Mouse (Mus musculus): ENCODE measurements around the gene Pfkfb3. TPM values are rescaled to one million over a fixed set of nuclear protein-coding genes. Genes with fewer than 3 reads are reported as not detected.

Pfkfb3 gene
- polyA plus RNA-seq, 1 experiment from 2014 or later: 16.6 TPM

DNA sequence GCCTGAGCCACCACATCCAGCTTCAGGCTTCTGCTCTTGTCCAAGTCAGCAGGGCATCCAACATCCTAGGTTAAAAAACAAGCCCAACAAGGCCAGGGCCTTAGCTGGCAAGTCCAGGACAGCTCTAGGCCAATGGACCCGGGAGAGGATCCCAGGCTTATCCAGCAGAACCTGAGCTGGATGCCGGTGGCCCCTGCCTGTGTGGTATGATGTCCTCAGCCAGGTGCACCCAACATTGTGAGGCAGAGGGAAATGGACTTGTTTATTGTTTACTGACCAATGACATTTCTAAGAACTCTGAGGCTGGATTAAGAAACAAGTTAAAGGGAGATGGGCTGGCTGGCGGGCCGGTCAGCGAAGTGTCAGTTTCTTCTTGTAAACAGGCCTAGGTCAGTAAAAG is 27.8 kb downstream of the Pfkfb3 start:
- Histone ChIP-seq H3K27me3 (no peaks in the 10 kb centered on the region), H3K4me3 (replicated peaks) (no peak overlapping the region), H3K4me2 (replicated peaks) (no peak overlapping the region), H3K4me1 (peaks cover 5% of the 10 kb centered on the region; the same call in 1 of the 2 replicates), H3K9ac (no peak overlapping the region), H3K27ac (replicated peaks) (no peak overlapping the region), H3K9me3 (replicated peaks) (no peaks in the 10 kb centered on the region), H3K36me3 (no peaks in the 10 kb centered on the region)
- no peak for ATAC-seq (ENCODE audit: insufficient number of reproducible peaks, low FRiP score, low TSS enrichment, low read depth)
- 82% methylated on average over 5 of the region's 5 CpGs for WGBS

DNA sequence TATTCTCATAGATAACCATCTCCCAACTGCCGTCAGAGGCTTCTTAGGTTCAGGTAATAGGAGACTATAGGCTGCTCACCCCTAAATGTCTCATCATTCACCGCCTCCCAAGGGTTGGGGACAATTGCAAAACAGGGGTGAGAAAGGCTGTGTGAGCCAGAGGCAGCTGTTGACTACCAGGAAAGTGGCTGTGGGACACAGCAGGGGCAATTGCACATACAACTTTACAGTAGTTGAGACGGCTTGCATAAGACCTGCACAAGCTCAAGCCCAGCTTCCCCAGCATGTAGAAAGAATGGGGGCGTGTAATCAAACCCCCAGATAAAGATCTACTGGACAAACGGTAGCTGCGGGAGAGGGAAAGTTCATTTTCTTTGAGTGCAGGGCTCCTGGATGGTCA is 29.1 kb downstream of the Pfkfb3 start:
- Histone ChIP-seq H3K27me3 (no peaks in the 10 kb centered on the region), H3K9me3 (replicated peaks) (no peaks in the 10 kb centered on the region), H3K27ac (replicated peaks) (no peak overlapping the region), H3K4me2 (replicated peaks) (no peak overlapping the region), H3K36me3 (no peaks in the 10 kb centered on the region), H3K9ac (no peak overlapping the region), H3K4me1 (no peaks in the 10 kb centered on the region), H3K4me3 (replicated peaks) (no peak overlapping the region)
- 72% methylated on average over 6 of the region's 6 CpGs for WGBS
- ATAC-seq (ENCODE audit: insufficient number of reproducible peaks, low FRiP score, low TSS enrichment, low read depth): no peak

DNA sequence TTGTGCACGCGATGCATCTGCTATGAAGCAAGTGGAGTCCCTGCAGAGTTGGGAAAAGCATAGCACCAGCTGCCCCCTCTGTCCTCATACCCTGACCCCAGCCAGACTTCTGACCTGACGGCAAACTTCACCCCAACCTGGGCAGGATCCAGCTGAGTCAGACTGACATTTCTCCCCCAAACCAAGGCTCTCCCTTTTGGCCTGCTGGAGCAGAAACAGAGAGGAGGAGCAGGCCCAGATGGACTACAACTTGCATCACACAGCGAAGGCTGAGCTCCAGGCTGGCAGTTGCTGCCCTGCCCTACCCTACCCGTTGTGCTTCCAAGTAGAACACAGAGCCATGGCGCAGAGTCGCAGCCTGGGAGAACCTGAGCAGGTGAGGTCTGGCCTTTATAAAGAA is 32.1 kb downstream of the Pfkfb3 start:
- no peak overlapping the region for H3K4me3 ChIP-seq (replicated peaks)
- no peaks in the 10 kb centered on the region for H3K36me3 ChIP-seq
- H3K9me3 ChIP-seq (replicated peaks): no peaks in the 10 kb centered on the region

DNA sequence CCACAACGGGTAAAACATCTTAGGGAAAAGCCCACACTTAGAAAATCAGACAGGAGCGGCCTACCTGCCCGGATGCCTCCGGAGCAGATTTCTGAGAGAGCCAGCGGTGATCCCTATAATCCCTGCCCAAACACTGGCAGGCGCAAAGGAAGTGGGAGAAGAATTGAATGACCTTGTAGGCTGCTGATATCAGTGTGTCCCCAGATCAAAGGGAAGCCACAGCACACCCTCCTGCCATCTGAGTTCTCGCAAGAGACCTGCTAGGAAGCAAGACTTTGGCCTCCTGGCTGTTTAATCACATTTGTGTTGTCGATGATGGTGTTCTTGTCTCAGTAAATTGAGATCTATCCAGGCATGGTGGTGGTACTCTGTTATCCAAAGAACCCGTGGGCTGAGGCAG is 33.1 kb downstream of the Pfkfb3 start:
- Histone ChIP-seq H3K9ac (no peak overlapping the region), H3K4me1 (no peaks in the 10 kb centered on the region), H3K4me3 (replicated peaks) (no peak overlapping the region), H3K27me3 (no peaks in the 10 kb centered on the region), H3K36me3 (no peaks in the 10 kb centered on the region), H3K9me3 (replicated peaks) (no peaks in the 10 kb centered on the region), H3K27ac (replicated peaks) (no peak overlapping the region), H3K4me2 (replicated peaks) (no peak overlapping the region)
- no peak for ATAC-seq (ENCODE audit: insufficient number of reproducible peaks, low FRiP score, low TSS enrichment, low read depth)
- WGBS: 82% methylated on average over 9 of the region's 9 CpGs

More for the DNA sequence above, 32.1 kb downstream of the Pfkfb3 start:
- H3K4me2 ChIP-seq (replicated peaks): no peak overlapping the region
- H3K9ac ChIP-seq: no peak overlapping the region
- no peaks in the 10 kb centered on the region for H3K4me1 ChIP-seq
- WGBS: 88% methylated on average over 7 of the region's 7 CpGs
- H3K27me3 ChIP-seq: no peaks in the 10 kb centered on the region
- no peak overlapping the region for H3K27ac ChIP-seq (replicated peaks)
- ATAC-seq (ENCODE audit: insufficient number of reproducible peaks, low FRiP score, low TSS enrichment, low read depth): no peak

DNA sequence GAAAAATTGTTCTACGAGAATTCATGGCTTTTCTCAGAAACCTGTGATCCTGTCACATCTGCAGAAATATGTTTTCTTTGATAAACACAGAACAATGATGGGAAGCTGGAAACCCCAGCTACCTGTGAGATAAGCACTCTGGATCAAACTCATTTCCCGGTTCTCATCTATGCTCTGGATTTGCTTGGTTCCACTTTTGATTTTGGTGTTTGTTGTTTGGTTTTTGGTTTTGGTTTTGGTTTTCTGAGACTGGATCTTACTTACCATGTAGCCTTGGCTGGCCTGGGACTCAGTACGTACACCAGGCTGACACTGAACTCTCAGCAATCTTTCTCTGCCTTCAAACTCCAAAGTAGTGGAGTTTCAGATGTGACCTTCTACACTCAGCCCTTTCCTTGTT is 38.0 kb downstream of the Pfkfb3 start:
- no peak for ATAC-seq (ENCODE audit: insufficient number of reproducible peaks, low FRiP score, low TSS enrichment, low read depth)
- no peak overlapping the region for H3K27ac ChIP-seq (replicated peaks)
- no peaks in the 10 kb centered on the region for H3K36me3 ChIP-seq
- H3K27me3 ChIP-seq: no peaks in the 10 kb centered on the region
- H3K4me3 ChIP-seq (replicated peaks): no peak overlapping the region
- H3K9me3 ChIP-seq (replicated peaks): no peaks in the 10 kb centered on the region
- peaks cover 10% of the 10 kb centered on the region; the same call in 1 of the 2 replicates for H3K4me1 ChIP-seq
- no peak overlapping the region for H3K9ac ChIP-seq
- 83% methylated on average over 3 of the region's 3 CpGs for WGBS
- H3K4me2 ChIP-seq (replicated peaks): no peak overlapping the region

DNA sequence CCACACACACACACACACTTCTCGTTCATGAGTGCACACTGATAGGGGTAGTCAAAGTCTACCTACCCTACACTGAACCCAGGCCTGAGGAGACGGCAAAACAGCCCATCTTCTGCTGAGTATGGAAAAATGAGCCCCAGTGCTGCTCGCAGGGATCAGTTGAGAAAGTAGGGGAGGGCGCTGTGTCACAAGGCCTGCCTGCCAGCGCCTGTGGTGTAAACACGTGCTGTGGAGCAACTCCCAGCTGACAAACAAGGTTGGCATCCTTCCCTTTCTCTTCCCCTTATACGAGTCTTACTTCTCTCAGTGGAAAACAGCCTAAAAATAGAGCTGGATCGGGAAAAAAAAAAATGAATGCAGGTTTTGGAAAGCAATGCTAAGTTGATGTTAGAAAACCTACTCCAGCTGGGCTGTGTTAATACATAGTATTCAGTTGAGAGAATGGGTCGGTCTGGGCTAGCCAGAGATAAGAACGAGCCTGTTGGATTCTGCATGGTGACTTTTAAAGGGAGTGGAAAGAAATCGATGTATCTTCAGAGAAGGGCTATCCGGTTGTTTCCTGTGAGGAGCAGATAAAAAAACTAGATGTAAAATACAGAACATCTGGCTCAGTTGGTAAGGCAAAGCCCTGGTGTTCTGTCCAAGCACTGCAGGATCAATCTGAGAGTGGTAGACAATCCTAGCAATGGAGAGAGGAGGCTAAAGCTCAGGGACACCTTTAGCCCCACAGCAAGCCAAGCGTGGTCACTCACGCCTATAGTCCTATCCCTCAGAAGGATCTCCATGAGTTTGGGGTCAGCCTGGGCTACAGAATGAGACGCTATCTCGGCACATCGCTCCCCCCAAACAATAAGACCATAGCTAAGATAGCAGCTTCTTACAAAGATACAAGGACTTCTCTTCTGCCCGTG is 40.6 kb downstream of the Pfkfb3 start:
- H3K27me3 ChIP-seq: no peaks in the 10 kb centered on the region
- no peak overlapping the region for H3K9ac ChIP-seq
- H3K4me3 ChIP-seq (replicated peaks): no peak overlapping the region
- H3K4me2 ChIP-seq (replicated peaks): 0 out of 2 replicates have a peak overlapping the region, but pooled peaks have one; percentile 6
- no peaks in the 10 kb centered on the region for H3K36me3 ChIP-seq
- peaks cover 10% of the 10 kb centered on the region; the same call in 1 of the 2 replicates for H3K4me1 ChIP-seq
- 51% methylated on average over 18 of the region's 18 CpGs for WGBS
- peak; percentile 54 for ATAC-seq (ENCODE audit: insufficient number of reproducible peaks, low FRiP score, low TSS enrichment, low read depth)
- no peaks in the 10 kb centered on the region for H3K9me3 ChIP-seq (replicated peaks)
- peak overlapping the region; percentile 22; the same call in 1 of the 2 replicates for H3K27ac ChIP-seq (replicated peaks)

DNA sequence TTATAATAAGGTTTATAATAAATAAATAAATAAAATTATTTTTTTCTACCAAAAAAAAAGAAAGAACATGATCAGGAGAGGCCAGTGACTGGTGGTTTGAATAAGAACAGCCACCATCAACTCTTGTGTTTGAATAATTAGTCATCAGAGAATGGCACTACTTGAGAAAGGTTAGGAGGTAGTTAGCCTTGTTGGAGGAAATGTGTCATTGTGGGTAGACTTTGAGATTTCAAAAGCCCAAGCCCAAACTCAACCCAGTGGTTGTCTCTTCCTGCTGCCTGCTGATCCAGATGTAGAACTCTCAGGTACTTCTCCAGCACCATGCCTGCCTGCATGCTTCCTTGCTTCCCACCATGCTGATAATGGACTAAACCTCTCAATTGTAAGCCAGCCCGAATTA is 41.8 kb downstream of the Pfkfb3 start:
- WGBS: 92% methylated on average over 1 of the region's 1 CpGs
- no peak for ATAC-seq (ENCODE audit: insufficient number of reproducible peaks, low FRiP score, low TSS enrichment, low read depth)
- Histone ChIP-seq H3K4me2 (replicated peaks) (no peak overlapping the region), H3K36me3 (no peaks in the 10 kb centered on the region), H3K27ac (replicated peaks) (no peak overlapping the region), H3K4me3 (replicated peaks) (no peak overlapping the region), H3K9me3 (replicated peaks) (no peaks in the 10 kb centered on the region), H3K9ac (no peak overlapping the region), H3K4me1 (peaks cover 10% of the 10 kb centered on the region; the same call in 1 of the 2 replicates), H3K27me3 (no peaks in the 10 kb centered on the region)

DNA sequence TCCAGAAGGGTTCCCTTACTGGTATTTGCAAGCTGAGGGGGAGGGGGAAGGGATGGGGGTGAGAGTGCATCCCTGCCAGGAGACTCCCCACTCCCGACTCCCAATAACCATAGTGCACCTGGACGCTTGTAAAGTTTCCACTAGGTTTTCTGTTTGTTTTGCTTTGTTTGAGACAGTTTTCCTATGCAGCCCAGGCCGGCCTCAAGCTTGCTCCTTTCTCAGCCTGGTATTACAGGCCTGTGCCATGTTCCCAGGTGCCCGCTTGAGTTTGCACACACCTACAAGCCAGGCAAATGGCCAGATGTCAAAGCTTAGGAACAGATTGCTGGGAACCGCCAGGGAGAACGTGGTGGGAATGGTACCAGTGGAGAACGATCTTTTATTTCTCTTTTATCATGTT is 50.1 kb downstream of the Pfkfb3 start:
- 26% methylated on average over 7 of the region's 7 CpGs for WGBS
- H3K4me2 ChIP-seq (replicated peaks): peak overlapping the region; percentile 94
- H3K4me3 ChIP-seq (replicated peaks): peak overlapping the region; percentile 66
- no peaks in the 10 kb centered on the region for H3K36me3 ChIP-seq
- H3K4me1 ChIP-seq: peaks cover 34% of the 10 kb centered on the region
- no peaks in the 10 kb centered on the region for H3K27me3 ChIP-seq
- peak overlapping the region; percentile 45; the same call in 1 of the 2 replicates for H3K9ac ChIP-seq
- ATAC-seq (ENCODE audit: insufficient number of reproducible peaks, low FRiP score, low TSS enrichment, low read depth): no peak
- peak overlapping the region; percentile 93 for H3K27ac ChIP-seq (replicated peaks)
- no peaks in the 10 kb centered on the region for H3K9me3 ChIP-seq (replicated peaks)

DNA sequence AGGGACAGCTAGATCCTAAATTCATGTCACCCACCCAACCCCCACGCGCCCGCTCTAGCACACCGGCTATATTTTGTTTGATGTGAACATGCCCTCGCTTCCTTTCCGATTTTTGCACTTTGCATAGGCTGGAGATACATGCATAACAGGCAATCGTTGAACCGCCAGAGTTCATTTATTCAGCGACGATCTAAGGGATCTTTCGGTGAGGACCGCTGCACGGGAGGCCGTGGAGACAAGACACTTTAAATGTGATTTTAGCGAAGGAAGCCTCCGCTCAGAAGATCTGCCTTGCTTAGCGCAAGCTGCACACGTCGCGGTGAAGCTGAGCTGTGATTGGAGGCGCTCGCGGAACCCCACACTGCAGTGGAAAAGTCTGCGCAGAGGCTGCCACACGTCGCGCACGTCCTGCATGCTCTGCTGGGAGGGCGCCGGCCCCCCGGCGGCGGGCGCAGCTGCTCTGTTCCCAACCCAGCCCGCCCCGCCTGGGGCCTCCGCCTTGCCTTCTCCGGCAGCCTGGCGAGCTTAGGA is 50.9 kb downstream of the Pfkfb3 start:
- 0 out of 2 replicates have a peak, but pooled peaks cover 3% of the 10 kb centered on the region for H3K36me3 ChIP-seq
- H3K27ac ChIP-seq (replicated peaks): peak overlapping the region; percentile 93
- H3K4me2 ChIP-seq (replicated peaks): peak overlapping the region; percentile 94
- H3K4me1 ChIP-seq: peaks cover 34% of the 10 kb centered on the region
- H3K4me3 ChIP-seq (replicated peaks): peak overlapping the region; percentile 66
- H3K9me3 ChIP-seq (replicated peaks): no peaks in the 10 kb centered on the region
- ATAC-seq (ENCODE audit: insufficient number of reproducible peaks, low FRiP score, low TSS enrichment, low read depth): peak; percentile 86
- under 1% methylated on average over 39 of the region's 39 CpGs for WGBS
- no peaks in the 10 kb centered on the region for H3K27me3 ChIP-seq
- H3K9ac ChIP-seq: peak overlapping the region; percentile 45

DNA sequence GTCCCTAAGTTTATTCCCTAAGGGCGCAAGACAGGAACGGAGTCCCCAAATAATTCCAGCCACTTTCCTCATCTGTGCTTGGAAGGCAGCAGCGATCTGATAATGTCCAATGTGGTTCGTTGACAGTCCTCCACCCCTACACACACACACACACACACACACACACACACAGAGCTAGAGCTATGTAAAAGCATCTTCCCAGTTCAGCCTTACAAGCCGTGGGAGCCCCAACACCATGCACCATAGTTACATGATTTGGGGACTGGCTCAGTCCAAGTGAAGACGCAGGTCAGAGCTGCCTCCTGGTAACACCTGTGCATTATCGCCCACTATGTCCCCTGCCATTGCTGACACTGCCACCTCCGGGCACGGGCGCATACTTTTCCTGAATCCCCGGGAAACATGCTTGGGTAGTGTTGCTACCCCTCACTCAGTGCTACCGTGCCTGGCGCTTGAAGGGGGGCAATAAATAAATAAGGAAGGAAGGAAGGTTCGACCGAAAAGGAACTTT is 51.6 kb downstream of the Pfkfb3 start:
- Histone ChIP-seq H3K4me2 (replicated peaks) (peak overlapping the region; percentile 94), H3K27me3 (no peaks in the 10 kb centered on the region), H3K27ac (replicated peaks) (peak overlapping the region; percentile 93), H3K4me3 (replicated peaks) (peak overlapping the region; percentile 66), H3K9ac (peak overlapping the region; percentile 45), H3K4me1 (peaks cover 34% of the 10 kb centered on the region), H3K9me3 (replicated peaks) (no peaks in the 10 kb centered on the region), H3K36me3 (0 out of 2 replicates have a peak, but pooled peaks cover 6% of the 10 kb centered on the region)
- peak; percentile 3; the same call in 1 of the 2 replicates for ATAC-seq (ENCODE audit: insufficient number of reproducible peaks, low FRiP score, low TSS enrichment, low read depth)
- 0% methylated on average over 15 of the region's 15 CpGs for WGBS
